Mouse (Mus musculus): ENCODE measurements around the gene Ugt1a5.
"Not testable (repeated sequence)": the region's sequence is repeated elsewhere in the genome, so short reads cannot be mapped to it uniquely, and the experiment has no call there.

Ugt1a5 gene

GRCm38 (mm10) chr1:88225301-88225700, 59.5 kb downstream of the Ugt1a5 start:
- not testable (repeated sequence) for DNase-seq

DNA sequence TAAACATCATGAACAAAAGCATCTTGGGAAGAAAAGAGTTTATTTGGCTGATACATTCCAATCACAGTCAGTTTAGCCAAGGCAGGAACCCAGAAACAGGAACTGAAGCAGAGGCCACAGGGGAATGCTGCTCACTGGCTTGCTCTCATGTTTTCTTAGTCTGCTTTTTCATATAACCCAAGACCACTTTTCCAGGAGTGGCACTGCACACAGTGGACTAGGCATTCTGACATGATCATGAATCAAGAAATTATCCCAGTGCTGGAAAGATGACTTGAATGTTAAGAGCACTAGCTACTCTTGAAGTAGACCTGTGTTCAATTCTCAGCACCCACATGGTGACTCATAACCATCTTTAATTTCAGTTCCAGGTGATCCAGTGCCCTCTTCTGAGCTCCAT, 59.9 kb downstream of the Ugt1a5 start:
- no peak for DNase-seq

- no peak for DNase-seq
Measured at GRCm38 (mm10) chr1:88226670-88227379, 61.0 kb downstream of the Ugt1a5 start, which contains the start of gene Mroh2a. Mroh2a (plus strand) TSS chr1:88226986.

DNA sequence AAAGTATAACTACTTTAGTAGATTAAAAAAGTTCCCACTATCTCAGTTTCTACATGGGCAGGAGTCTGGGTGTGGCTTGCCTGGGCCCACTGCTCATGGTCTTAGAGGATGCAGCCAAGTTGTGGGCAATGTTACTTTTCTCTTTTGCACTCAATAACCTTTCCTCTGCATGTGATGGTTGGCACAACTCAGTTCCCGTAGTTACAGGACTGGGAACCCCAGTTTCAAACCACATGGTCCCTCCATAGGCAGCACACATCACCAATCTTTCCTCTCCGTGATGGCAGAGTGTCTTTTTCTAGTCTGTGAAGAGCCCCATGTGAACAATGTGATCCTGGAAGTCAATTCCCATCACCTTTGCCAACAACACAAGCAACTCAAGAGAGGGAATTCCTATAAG, 61.7 kb downstream of the Ugt1a5 start:
- no peak for DNase-seq

GRCm38 (mm10) chr1:88228121-88228520, 62.3 kb downstream of the Ugt1a5 start:
- no peak for DNase-seq

GRCm38 (mm10) chr1:88229566-88229965, 63.8 kb downstream of the Ugt1a5 start:
- DNase-seq = no peak

- no peak for DNase-seq
Measured at GRCm38 (mm10) chr1:88229986-88230385, 64.2 kb downstream of the Ugt1a5 start.

GRCm38 (mm10) chr1:88230421-88230820, 64.6 kb downstream of the Ugt1a5 start:
- no peak for DNase-seq

DNA sequence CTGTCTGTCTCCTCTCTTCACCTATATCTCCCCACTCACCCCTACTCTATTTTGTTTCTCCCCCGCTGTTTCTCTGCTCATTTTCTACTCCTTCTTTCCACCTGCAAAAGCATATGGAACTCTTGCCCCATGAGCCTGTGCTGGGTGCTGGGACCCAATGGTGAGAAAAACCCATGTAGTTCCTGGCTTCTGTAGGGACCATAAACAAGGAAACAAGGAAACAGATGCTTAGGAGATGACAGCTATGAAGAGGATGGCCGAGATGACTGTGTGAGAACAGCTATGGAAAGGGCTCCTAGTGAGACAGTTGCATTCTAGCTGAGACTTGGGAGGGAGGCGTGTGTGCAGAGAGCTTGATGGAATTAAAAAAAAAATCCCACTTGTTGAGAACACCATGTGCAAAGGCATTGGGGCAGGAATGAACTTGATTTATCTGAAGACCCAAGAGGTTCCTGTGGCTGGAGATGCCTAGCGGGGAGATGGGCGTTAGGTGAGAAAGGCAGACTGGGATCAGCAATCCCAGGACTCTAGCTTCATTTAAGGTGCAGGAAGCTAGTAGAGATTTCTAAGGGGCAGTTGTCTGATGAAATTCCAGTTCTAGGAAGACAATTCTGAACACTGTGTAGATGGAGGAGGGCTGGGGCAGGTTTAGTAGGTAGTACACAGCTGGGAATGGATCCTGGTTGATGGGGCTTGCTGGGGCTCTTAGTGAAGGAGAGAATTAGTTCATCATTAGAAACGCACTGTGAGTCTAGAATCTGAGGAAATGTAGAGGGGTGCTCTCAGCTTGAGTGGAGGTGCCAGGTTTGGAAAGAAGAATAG, 65.4 kb downstream of the Ugt1a5 start:
- DNase-seq = no peak

DNA sequence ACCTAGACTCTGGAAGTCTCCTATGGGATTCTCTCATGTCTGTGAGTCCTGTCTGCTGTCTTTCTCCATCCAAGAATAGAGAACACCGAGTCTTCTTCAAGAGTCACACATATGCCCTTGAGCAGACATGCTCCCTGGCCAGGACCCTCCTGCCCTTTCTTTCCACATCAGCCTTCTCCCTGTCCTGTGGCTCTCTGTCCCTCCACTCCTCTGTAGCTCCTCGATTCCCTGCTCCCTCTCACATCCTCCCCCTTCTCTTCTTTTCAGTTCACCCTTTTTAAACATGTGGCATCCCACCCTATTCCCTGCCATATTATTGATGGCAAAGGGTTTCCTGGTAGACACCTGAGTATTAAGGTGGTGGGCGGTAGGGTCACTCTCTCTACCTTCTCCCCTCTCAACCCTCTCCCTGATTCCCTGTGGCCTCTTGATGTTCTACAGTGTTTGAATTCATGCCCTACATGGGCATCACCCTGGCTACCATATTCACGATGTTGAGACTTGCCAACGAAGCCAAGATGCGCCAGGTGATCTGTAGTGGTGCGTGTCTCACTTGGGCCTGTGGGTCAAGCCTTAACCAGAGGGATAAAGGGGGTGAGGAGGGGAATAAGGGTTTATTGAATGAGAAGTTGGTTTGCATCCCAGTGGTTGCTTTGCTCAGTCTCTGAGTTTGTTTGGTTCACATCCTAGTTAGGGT, 66.1 kb downstream of the Ugt1a5 start:
- no peak for DNase-seq

- no peak for DNase-seq
Measured at GRCm38 (mm10) chr1:88232664-88233380, 67.0 kb downstream of the Ugt1a5 start.

- DNase-seq = no peak
Measured at GRCm38 (mm10) chr1:88233421-88234247, 67.8 kb downstream of the Ugt1a5 start.

DNA sequence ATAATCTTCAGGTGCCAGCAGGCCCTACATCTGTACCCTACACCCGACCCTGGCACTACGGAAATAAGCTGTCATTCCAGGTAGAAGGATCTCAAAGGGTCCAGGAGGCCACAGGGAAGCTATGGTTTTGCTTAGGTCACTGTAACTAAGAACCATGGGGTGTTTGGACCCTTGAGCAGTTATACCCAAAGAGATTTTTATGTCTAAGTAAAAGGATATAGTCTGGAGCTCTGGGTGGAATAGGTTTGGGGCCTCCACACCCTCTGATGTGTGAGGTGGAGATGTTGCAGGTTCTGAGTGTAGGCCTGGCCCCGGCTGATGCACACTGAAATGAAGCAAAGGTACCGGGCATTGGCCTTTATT, 68.4 kb downstream of the Ugt1a5 start:
- DNase-seq = no peak

GRCm38 (mm10) chr1:88234646-88235045, 68.8 kb downstream of the Ugt1a5 start:
- DNase-seq = no peak

- no peak for DNase-seq
Measured at GRCm38 (mm10) chr1:88235046-88235893, 69.5 kb downstream of the Ugt1a5 start.

DNA sequence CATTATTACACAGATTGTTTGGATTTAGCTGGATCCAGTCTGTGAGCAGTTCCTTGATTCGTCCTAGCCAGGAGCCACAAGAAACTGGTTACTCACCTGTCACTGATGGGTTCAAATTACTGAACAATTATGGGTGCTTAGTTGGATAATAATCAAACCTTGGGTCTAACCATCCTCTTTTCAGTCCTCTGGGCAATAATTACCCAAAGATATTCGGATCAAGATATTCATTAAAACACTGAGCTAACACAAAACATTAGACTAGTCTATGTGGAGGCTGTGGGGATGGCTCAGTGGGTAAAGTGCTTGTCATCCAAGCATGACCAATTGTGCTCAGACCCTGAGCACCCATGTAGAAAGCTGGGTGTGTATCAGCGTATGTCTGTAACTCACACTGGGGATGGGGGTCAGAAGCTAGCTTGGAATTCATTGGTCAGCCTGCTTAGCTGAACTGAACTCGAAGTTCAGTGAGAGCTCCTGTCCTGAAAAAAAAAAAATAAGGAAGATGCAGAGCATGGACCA, 70.1 kb downstream of the Ugt1a5 start:
- DNase-seq = no peak

- no peak for DNase-seq
Measured at GRCm38 (mm10) chr1:88237311-88237710, 71.5 kb downstream of the Ugt1a5 start.

DNA sequence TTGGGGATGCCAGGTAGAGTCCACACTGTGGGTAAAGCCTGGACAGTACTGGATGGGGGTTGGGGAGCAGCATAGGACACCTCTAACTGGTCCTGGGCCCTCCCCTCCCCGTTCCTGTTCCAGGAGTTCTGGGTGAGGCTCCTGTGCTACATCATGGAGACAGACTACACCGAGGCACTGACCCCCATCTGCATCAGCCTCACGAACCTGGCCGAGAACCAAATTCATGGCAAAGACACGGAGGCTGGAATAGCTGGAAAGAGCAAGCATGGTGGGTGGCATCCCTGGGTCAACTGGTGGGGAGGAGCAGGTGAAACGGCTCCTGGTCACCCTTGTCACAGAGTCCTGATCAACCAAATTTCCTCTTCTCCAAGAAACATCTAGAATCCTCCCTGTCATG, 73.0 kb downstream of the Ugt1a5 start:
- DNase-seq = no peak

DNA sequence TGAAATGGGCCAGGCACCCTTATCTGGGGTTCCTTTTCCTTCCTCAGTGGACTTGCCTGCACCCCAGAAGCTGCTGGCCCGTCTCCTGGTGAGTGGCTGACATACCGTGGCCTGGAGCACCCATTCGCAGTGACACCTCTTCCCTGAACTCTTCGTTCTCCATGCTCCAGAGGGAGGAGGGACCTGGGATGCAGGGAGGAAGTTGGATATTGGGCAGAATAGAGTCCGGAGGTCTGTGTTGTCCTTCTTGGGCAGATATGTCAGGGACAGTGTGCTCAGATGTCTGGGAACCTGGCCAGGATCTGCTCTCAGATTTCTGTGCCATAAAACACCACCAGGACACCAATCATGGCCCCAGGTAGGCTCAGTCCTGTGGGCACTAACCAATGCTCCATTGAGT, 74.3 kb downstream of the Ugt1a5 start:
- DNase-seq = no peak

- DNase-seq = no peak
Measured at GRCm38 (mm10) chr1:88240579-88240978, 74.8 kb downstream of the Ugt1a5 start.

DNA sequence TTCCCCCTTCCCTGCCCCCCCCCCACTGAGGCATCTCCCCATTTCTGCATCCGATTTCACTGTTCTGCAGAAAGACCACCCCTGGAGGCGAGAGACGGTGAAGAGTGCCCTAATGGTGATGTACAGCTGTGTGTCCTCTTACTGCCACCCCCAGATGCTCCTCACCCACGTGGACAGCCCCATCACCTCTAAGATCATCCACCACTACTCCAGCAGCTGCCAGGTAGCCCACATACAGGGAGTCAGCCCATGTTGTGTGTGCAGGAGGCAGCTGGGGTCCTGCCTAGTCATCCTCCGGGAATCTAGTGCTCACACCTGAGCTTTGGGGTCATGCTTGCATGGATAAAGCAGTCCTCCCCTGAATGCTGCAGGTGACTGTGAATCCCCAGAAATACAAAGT, 78.0 kb downstream of the Ugt1a5 start:
- DNase-seq = no peak

Measured in cerebellum, adult 11 months (tissue).